Mouse (Mus musculus) heart, adult 2 months (tissue): ENCODE measurements around the gene Esp1.

Experiments
- CTCF ChIP-seq: fragments of 200-600 bp; IDR thresholded peaks from 2 replicates; pipeline ENCODE4 v1.8.1; 2022; ENCODE audit warnings: antibody characterized with exemption, mild to moderate bottlenecking, moderate library complexity
- EP300 ChIP-seq: fragments of 200-500 bp; IDR thresholded peaks from 2 replicates; pipeline ENCODE4 v1.6.1; 2011; ENCODE audit warnings: low read depth, low read length, control low read depth; ENCODE audit not compliant: insufficient read depth
- POLR2A ChIP-seq: fragments of 200-500 bp; IDR thresholded peaks from 2 replicates; pipeline ENCODE4 v1.6.1; 2011; ENCODE audit warnings: mild to moderate bottlenecking, low read depth, low read length, control low read depth; ENCODE audit not compliant: insufficient read depth

GRCm38 (mm10) chr17:40726820-40727219 lies at the start of gene Esp1:
- TF ChIP-seq POLR2A (no peak), EP300 (no peak), CTCF (no peak)
